Mouse (Mus musculus) urinary bladder, postnatal 36 days (tissue): ENCODE results near the gene Fbxl5.

Experiments
- DNase-seq, 2 experiments: peaks; one replicate each; pipeline ENCODE4 v3.0.0; 2022; ENCODE audit warnings: low spot score in 2 of 2, mixed read lengths in 1 of 2

Gene Fbxl5

DNA sequence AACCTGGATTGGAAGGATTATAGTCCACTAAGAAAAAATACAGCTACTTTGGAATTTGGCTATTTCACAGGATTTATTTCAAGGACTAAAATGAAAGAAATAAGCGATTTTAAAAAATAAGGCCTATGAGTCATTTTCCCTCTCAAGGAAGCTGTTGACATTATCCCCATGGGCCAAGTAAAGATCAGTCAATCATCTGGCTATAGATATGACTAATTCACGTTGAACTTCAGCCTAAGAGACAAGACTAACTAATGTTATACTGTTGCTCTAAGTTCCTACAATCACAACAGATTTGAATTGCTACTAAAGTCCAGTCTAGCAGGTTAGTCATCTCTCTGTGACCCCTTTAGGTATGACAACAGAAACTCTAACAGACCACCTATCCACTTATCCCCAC, 37.4 kb downstream of the Fbxl5 start:
- no peak for DNase-seq

GRCm38 (mm10) chr5:43781977-43782930, 39.2 kb downstream of the Fbxl5 start:
- DNase-seq: peak; percentile 65 to 66

DNA sequence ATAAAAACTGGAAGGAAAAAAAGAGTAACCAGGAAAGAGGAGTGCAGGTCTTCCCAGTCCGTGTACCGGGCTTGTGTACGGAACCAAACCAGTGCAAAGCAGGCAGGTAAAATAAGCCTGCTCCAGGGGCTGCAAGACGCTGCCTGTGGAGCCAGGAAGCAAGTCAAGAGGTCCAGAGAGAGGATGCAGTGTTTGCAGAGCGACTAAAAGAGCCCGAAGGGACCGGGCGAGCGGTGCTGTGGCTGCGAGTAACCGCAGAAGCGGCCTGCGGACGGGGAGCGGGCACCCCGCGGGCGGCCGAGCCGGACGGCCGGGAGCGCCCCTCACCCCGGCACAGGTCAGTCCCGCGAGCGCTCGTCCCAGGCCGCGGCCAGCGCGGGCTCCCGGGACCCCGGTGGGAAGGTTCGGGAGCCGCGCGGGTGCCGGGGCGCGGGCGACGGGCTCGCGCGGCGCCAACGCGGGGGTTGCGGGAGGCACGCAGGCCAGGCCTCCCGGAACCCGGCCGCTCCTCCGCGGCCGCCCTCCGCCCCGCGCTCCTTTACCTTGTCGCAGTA, 39.9 kb downstream of the Fbxl5 start:
- DNase-seq: peak; percentile 28 to 41

DNA sequence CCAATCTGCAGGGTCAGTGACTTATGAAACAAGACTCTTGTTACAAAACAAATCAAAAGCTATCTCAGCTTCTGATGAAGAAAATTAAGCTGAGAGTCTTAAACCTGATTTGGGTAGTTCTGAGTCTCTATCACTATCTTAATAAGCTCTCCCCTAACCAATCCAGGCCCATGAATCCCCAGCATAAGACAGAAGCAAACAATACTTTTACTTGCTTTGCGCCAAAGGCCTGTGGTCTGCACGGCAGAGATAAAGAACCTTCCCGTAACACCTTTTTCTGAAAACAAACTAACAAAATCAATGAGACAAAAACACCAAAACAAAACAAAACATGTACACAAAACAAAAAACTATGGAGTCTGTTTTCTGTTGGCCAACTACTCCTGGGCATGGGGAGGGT, 42.9 kb downstream of the Fbxl5 start:
- DNase-seq: no peak

DNA sequence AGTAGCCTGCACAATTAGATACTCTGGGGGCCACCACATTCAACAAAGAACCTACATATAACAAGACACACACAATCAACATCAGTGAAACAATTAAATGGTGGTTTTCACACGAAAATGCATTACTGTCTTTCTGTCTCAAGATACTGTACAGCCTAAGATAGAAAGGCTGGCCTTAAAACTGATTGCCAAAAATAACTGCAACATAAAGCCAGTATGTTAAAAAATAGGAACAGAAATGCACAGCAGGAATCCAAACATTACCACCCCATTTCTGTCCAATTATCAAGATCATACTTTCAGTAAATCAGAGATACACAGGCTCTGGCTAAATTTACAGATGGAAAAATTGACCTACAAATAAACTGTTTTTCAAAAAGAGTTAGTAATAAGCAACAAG, 44.4 kb downstream of the Fbxl5 start:
- DNase-seq: no peak

DNA sequence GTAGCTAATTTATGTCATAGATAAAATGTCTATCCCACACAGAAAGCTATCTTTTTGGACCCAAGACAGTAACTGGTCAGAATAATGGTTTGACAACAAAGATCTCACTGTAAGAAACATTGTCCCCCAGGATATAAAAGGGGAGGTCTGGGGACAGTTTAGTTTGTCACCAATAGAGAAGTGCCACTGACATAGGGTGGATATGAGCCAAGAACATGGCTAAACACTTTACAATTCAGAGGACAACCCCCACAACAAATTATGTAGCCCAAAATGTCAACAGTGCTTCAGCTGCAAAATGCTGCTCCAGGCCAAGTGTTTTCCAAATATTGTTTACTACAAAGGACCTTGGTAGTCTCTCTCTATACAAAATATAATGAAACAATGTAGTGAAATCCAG, 45.0 kb downstream of the Fbxl5 start:
- no peak for DNase-seq

- no peak for DNase-seq
Measured at GRCm38 (mm10) chr5:43771555-43771954, 49.9 kb downstream of the Fbxl5 start.

DNA sequence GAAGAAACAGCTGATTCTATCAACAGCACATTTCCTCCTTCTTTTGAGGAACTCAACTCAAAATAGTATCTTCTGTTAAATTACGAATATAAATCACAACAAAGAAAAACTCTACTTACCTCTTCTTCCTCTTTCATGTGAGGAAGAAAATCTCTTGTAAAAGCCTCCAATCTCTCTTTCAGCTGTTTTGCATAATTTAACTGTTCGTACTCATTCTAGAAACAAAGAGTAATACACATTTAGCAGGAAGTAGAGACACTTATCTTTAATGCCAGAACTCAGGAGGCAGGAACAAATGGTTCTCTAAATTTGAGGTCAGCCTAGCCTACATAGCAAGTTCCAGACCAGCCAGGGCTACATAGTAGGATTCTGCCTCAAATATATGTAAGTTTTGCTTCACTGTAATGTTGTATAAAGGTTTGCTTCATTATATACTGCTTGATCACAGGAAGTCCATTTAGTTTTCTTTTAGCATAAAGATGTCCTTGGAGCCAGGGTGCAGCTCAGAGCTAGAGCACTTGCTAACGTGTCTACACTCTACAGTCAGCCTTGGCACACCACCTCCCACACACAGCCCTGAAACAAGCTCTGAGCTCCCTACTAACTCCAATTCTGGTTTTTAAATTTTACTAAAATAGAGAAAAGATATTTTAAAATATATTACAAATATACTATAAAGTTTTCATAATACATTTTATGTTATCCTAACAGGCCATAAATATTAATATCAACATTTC, 50.7 kb downstream of the Fbxl5 start:
- DNase-seq: no peak

DNA sequence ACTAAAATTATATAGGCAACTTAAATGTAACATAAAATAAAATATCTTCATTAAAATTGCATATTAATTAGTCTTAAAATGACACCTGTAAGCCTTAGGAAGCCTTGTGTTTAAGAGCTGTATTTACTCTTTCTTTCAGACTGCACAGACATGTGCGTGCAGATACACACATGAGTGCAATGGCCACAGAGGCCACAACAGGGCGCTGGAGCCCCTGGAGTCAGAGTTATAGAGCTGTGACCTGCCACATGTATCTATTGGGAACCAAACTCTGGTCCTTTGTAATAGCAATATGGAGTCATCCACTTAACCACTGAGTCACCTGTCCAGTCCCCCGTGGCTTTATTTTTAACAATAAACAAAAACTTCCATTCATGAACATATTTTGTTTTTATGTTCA, 72.3 kb downstream of the Fbxl5 start:
- no peak for DNase-seq

GRCm38 (mm10) chr5:43748039-43748438, 73.4 kb downstream of the Fbxl5 start:
- DNase-seq: no peak

DNA sequence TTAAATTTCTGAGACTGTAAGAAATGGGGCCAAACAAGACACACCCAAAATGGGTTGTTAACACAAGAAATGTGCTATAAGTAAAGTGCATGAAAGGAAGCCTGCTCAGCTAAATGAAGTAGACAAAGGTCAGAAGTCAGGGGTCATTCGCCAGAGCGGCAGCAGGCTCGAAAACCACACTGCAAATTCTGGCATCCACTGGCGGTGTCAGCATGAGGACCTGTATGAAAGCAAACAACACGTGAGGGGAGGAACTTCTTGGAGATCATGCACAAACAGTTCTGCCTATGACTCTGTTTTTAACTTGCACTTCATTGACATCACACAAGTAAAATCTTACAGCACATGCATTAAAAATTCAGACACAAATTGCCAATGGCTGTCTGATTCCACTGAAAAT, 76.3 kb downstream of the Fbxl5 start:
- no peak for DNase-seq

DNA sequence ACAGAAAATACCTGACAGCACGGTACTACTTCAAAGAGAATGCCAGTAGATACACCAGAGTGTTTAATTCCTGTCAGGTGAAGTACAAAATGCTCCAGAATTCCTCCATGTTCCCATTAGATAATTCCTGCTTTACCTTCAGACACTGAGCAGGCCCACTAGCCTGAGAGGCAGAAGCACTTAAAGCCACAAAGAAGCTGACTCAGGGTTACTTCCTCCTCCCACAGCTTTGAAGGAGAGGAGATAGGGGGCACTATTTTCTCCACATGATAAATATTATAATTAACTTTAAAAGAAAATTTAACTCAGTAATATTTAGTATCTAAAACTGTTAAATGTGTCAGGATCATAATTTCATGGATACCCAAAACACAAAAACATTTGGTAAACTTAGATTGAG, 77.3 kb downstream of the Fbxl5 start:
- no peak for DNase-seq

DNA sequence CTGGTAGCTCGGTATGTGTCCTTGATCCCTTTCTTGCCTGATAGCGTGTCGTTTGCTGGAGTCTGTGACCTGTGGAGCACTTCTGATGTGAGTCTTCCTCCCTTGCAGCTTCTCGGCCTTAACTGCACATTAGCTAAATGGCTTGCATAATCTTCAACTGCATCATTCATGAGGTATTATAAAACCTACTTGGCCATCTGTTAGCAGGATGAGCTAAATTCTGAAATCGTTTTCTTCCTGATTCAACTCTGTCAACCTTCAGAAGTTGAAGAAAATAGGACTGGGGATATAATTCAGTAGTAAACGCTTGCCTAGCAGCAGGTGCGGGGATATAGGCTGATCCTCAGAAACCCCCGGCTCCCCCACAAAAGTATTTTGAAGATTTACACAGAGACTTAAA, 89.1 kb downstream of the Fbxl5 start:
- no peak for DNase-seq

- DNase-seq: no peak
Measured at GRCm38 (mm10) chr5:43728375-43729165, 92.9 kb downstream of the Fbxl5 start.

DNA sequence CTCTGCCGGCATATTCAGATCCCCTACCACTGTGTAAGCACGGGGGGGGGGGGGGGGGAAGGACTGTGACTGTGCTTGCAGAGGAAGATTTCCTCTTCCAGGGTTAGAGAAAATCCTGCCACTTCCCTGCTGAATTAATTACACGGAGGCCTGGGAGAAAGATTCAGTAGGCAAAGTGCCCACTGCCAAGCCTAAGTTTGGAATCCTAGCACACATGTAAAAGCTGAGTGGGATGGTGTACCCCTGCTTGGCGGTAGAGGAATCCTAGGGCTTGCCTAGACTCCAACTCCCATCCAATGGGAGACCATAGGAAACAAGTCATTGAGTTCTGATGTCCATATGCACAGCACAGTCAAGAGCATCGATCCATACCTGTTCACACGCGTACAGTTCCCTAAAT, 97.6 kb downstream of the Fbxl5 start:
- DNase-seq: no peak

GRCm38 (mm10) chr5:43722452-43722783, 99.0 kb downstream of the Fbxl5 start:
- DNase-seq: no peak

DNA sequence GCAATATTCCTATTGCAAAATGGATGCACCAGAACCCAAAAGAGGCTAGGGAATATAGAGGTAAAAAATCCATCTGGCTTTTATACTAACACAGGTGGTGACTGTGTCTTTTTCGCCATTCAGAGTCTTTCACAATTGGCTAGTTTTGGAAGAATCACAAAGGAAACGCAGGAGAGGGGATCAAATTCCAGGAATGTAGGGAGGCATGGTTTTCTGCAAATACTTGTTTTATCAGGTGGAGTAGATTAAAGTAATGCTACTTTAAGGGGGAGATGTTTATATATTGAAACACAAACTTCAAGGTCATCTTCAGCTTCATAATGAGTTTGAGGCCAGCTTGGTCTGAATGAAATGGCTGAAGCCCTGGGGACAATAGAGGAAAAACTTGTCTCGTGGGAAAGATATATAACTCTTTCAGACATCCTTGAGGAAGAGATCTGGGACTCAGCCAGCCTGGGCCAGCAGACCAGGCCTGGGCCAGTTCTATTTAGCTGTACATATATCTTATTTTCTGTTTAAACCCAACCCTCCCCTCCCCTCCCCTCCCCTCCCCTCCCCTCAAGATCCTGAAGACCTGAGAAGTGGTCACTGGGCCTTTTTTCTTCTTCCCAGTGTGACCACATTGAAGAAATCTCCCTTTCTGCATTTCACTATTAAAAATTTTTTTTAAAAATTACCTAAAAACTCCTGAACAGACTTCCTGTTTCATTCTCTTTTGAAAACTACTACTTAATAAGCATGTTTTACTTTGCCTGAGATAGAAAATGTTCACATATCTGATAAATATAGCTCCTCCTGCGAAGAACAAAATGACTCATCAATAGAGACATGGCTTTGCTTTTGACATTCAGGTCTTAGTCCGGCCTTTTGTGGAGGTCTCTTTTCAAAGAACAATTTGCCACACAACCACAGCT, 99.6 kb downstream of the Fbxl5 start:
- DNase-seq: no peak

DNA sequence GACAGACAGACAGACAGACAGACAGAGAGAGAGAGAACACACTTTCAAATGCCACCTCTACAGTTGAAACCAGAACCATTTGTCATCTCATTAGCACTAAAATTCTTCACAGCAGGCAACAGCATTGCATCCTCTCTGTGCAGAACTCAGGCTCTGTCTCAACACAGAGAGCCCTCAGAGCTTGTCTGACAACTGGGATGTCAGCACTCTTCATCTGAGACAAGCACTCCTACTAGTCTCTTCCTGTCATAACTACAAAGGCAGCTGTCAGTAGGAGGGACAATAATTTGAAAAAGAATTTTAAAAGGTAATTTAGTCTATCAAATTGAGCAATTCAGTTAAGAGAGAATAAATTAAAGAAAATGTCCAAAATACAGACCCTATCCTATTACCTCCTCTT, 122.2 kb downstream of the Fbxl5 start:
- no peak for DNase-seq

DNA sequence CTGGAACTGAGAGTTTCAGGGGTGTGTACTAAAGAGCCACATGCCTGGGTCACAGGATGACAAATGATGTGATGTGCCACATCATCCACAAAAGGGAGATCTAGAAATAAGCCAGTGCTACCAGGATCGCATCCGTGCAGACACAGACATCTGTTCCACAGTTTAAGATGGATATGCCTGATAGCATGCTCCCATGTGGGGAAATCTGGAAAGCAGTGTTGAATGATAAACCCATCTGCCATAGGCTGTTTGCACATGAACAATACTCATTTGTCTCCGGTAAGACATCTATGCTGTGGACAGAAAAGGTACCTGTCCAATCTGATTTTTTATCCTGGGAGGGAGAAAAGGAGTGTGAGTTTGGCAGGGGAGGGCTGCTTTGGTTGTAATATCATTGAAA, 124.3 kb downstream of the Fbxl5 start:
- DNase-seq: no peak
